Mouse (Mus musculus) stomach, embryonic 14.5 days (tissue): ENCODE measurements around the gene Cfap299. TPM values are rescaled to one million over a fixed set of nuclear protein-coding genes. Genes with fewer than 3 reads are reported as not detected.

ENCODE experiments used
- ATAC-seq: fragments of 200-750 bp; cut with Nextera tagmentation; 2 replicates; pipeline ENCODE4 v1.8.0; 2017; ENCODE audit warnings: low read depth, moderate TSS enrichment; ENCODE audit not compliant: insufficient number of reproducible peaks, insufficient read depth, low FRiP score
- H3K27ac ChIP-seq: fragments of 300-500 bp; sonication (generic); 2 replicates; pipeline ENCODE4 v1.5.1; 2014; ENCODE audit warnings: mild to moderate bottlenecking, low read length, moderate library complexity, mixed read lengths
- H3K27me3 ChIP-seq: fragments of 300-500 bp; sonication (generic); 2 replicates; pipeline ENCODE4 v1.6.1; 2014; ENCODE audit warnings: low read length, control low read depth, mixed read lengths; ENCODE audit not compliant: control insufficient read depth, insufficient read depth
- H3K36me3 ChIP-seq: fragments of 300-500 bp; sonication (generic); 2 replicates; pipeline ENCODE4 v1.6.1; 2014; ENCODE audit warnings: mild to moderate bottlenecking, control low read depth, low read length, moderate library complexity, mixed read lengths; ENCODE audit not compliant: control insufficient read depth, insufficient read depth
- H3K4me1 ChIP-seq: fragments of 300-500 bp; sonication (generic); 2 replicates; pipeline ENCODE4 v1.6.1; 2014; ENCODE audit warnings: low read length, control low read depth, mixed read lengths; ENCODE audit not compliant: control insufficient read depth, insufficient read depth
- H3K4me2 ChIP-seq: fragments of 300-500 bp; sonication (generic); replicated peaks from 2 replicates; pipeline ENCODE4 v1.6.1; 2014; ENCODE audit warnings: low read depth, low read length, control low read depth
- H3K4me3 ChIP-seq: fragments of 300-500 bp; sonication (generic); 2 replicates; pipeline ENCODE4 v1.5.1; 2014; ENCODE audit warnings: low read depth, low read length, control low read depth
- H3K9ac ChIP-seq: fragments of 300-500 bp; sonication (generic); replicated peaks from 2 replicates; pipeline ENCODE4 v1.6.1; 2014; ENCODE audit warnings: low read depth, mild to moderate bottlenecking, control low read depth, low read length, moderate library complexity, mixed read lengths
- H3K9me3 ChIP-seq: fragments of 300-500 bp; sonication (generic); 2 replicates; pipeline ENCODE4 v1.6.1; 2016; ENCODE audit warnings: low read depth, low read length, control low read depth; ENCODE audit not compliant: control insufficient read depth
- WGBS: fragments of 180-500 bp; shearing (Covaris S2); extraction: QIAGEN DNeasy Blood & Tissue Kit; methylation state at CpG from one replicate; pipeline ENCODE4 v1.1.7; 2014; 5-methylcytosine and 5-hydroxymethylcytosine counted together
- polyA plus RNA-seq: library from polyadenylated mRNA; unstranded; fragments of >200 nt; fragmentation: Nextera tagmentation; extraction: Ambion mirVana; gene quantifications from 2 replicates; pipeline ENCODE4 v1.2.1, GENCODE M21; 2014

Cfap299 gene
- polyA plus RNA-seq, 1 experiment from 2014 or later: 0.59 TPM

DNA sequence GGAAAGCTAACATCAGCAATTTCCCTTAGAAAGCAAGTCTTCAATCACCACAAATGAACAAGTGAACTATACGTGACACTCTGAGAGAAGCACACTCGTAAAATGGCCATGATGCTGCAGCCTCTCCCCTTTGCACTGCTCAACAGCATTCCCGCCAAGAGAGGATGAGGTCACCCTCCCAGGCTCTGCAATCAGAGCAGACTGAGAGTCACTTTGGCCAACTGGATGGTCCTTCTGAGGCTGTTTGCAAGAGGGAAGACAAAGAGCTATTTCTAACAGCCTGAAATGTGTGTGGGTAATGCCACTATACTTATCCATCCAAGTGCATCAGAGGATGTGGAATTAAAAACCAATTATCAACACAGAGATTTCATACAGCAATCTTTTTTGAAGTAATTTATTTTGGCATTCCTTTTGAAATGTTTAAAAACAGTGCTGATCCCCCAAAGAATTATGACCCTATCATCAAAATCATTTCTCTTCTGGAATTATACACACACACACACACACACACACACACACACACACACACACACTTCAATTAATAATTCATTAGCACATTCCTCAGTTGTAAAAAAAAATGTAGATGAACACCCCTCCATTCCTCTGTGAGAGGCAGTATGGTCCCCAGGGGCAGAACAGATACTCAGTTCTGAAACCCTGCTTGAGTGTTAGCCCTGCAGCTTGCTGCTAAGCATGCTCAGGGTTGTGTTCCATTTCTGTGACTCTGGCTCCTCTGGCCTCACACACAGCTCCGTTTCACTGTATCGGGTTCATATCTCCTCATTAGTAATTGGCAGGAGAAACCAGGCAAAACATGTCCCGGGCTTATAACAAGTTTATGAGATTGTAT is 403.3 kb downstream of the Cfap299 start:
- H3K4me1 ChIP-seq: no peaks in the 10 kb centered on the region
- H3K4me3 ChIP-seq: no peak overlapping the region
- H3K36me3 ChIP-seq: no peaks in the 10 kb centered on the region
- no peaks in the 10 kb centered on the region for H3K9me3 ChIP-seq
- H3K27me3 ChIP-seq: no peaks in the 10 kb centered on the region
- no peak overlapping the region for H3K4me2 ChIP-seq
- WGBS: 52% methylated on average over 6 of the region's 6 CpGs
- no peak overlapping the region for H3K27ac ChIP-seq
- peak; percentile 33; the same call in 1 of the 2 replicates for ATAC-seq
- H3K9ac ChIP-seq: no peak overlapping the region

GRCm38 (mm10) chr5:98733010-98733399 is 403.9 kb downstream of the Cfap299 start:
- no peak overlapping the region for H3K4me3 ChIP-seq
- no peak overlapping the region for H3K9ac ChIP-seq
- no peaks in the 10 kb centered on the region for H3K36me3 ChIP-seq
- 49% methylated on average over 2 of the region's 2 CpGs for WGBS
- H3K9me3 ChIP-seq: no peaks in the 10 kb centered on the region
- H3K4me1 ChIP-seq: no peaks in the 10 kb centered on the region
- H3K27me3 ChIP-seq: no peaks in the 10 kb centered on the region
- no peak overlapping the region for H3K27ac ChIP-seq
- ATAC-seq: no peak
- H3K4me2 ChIP-seq: no peak overlapping the region

DNA sequence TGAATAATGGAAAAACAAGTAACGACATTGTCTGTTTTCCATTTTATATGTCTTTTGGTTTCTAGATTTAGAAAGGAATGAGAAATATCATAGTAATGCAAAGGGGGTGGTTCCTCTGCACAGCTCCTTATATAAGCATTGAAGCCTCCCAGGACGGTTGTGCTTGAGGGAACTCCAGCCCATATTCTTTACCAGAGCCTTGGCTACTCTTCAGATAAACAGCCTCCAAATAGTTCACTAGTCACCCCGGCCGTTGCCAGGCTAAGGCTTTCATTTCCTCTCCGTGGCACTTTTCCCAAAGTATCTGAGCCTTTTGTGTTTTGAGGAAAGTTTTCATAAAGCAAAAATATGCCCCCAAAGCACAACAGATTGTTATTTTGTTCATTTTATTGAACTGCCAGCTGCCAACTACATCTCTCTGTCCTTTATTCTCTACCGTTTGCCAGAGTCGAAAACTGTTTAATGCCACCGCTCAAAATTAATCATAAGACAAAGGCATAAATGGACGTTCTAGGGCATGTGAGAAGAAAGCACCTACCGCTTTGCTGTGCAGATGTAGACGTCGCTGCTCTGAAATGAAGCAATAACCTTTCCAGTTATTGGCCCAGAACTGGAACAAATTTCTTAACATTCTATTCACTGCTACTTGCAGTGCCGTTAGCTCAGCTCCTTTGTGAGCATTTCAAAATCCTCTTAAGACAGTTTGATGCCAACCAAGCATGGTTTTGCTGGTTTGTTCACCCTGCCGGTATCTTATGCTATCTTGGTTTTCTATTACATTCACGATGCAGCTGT is 433.0 kb downstream of the Cfap299 start:
- WGBS: 81% methylated on average over 15 of the region's 15 CpGs
- no peak overlapping the region for H3K4me3 ChIP-seq

GRCm38 (mm10) chr5:98778588-98778987 is 449.5 kb downstream of the Cfap299 start:
- WGBS: 80% methylated on average over 4 of the region's 4 CpGs
- H3K9me3 ChIP-seq: no peaks in the 10 kb centered on the region

More for the DNA sequence above, 433.0 kb downstream of the Cfap299 start:
- H3K4me1 ChIP-seq: no peaks in the 10 kb centered on the region
- H3K9ac ChIP-seq: no peak overlapping the region
- no peaks in the 10 kb centered on the region for H3K36me3 ChIP-seq
- H3K9me3 ChIP-seq: no peaks in the 10 kb centered on the region
- no peaks in the 10 kb centered on the region for H3K27me3 ChIP-seq
- no peak overlapping the region for H3K4me2 ChIP-seq
- H3K27ac ChIP-seq: no peak overlapping the region
- ATAC-seq: no peak

GRCm38 (mm10) chr5:98782066-98782465 is 453.0 kb downstream of the Cfap299 start:
- Histone ChIP-seq H3K27me3 (no peaks in the 10 kb centered on the region), H3K4me2 (no peak overlapping the region), H3K27ac (no peak overlapping the region), H3K9me3 (no peaks in the 10 kb centered on the region), H3K4me3 (no peak overlapping the region), H3K9ac (no peak overlapping the region), H3K36me3 (no peaks in the 10 kb centered on the region), H3K4me1 (no peaks in the 10 kb centered on the region)
- 92% methylated on average over 7 of the region's 7 CpGs for WGBS
- ATAC-seq: no peak

More at GRCm38 (mm10) chr5:98778588-98778987, 449.5 kb downstream of the Cfap299 start:
- Histone ChIP-seq H3K27me3 (no peaks in the 10 kb centered on the region), H3K4me2 (no peak overlapping the region), H3K9ac (no peak overlapping the region), H3K4me3 (no peak overlapping the region), H3K27ac (no peak overlapping the region), H3K4me1 (no peaks in the 10 kb centered on the region), H3K36me3 (no peaks in the 10 kb centered on the region)
- no peak for ATAC-seq

- Histone ChIP-seq H3K36me3 (no peaks in the 10 kb centered on the region), H3K9me3 (no peaks in the 10 kb centered on the region), H3K4me3 (no peak overlapping the region), H3K4me2 (no peak overlapping the region), H3K27ac (no peak overlapping the region), H3K4me1 (no peaks in the 10 kb centered on the region), H3K27me3 (no peaks in the 10 kb centered on the region), H3K9ac (no peak overlapping the region)
- no peak for ATAC-seq
- WGBS: 67% methylated on average over 4 of the region's 4 CpGs
Observed at GRCm38 (mm10) chr5:98787735-98788134, 458.6 kb downstream of the Cfap299 start.

GRCm38 (mm10) chr5:98788568-98788967 is 459.5 kb downstream of the Cfap299 start:
- no peaks in the 10 kb centered on the region for H3K27me3 ChIP-seq
- no peaks in the 10 kb centered on the region for H3K36me3 ChIP-seq
- 90% methylated on average over 7 of the region's 7 CpGs for WGBS
- H3K4me3 ChIP-seq: no peak overlapping the region
- H3K9me3 ChIP-seq: no peaks in the 10 kb centered on the region
- H3K4me2 ChIP-seq: no peak overlapping the region
- H3K27ac ChIP-seq: no peak overlapping the region
- H3K9ac ChIP-seq: no peak overlapping the region
- no peak for ATAC-seq
- no peaks in the 10 kb centered on the region for H3K4me1 ChIP-seq

GRCm38 (mm10) chr5:98790894-98791607 is 461.9 kb downstream of the Cfap299 start:
- Histone ChIP-seq H3K4me1 (no peaks in the 10 kb centered on the region), H3K27me3 (no peaks in the 10 kb centered on the region), H3K27ac (no peak overlapping the region), H3K4me2 (no peak overlapping the region), H3K9ac (no peak overlapping the region), H3K9me3 (no peaks in the 10 kb centered on the region), H3K4me3 (no peak overlapping the region), H3K36me3 (no peaks in the 10 kb centered on the region)
- WGBS: 61% methylated on average over 7 of the region's 7 CpGs
- ATAC-seq: no peak
